21 mouse cellular contexts compared by ENCODE assay signal in the genomic region with DNA sequence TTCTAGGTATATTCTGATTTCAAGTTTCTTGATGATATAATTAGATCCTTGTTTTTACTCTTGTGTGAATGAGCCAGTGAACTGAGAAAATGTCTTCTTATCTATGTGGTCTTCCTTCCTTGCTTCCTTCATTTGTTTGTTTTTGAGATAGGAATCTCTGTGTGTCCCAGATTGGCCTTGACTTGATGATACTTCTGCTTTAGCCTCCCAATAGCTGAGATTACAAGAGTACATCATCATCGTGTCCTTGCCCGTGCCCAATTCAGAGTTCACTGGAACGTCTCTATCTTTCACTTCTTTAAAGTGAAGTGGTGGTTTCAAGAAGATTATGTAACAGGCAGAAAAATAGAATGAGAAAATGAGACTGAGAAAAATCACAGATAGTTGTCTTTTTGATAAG. TPM values are rescaled to one million over a fixed set of nuclear protein-coding genes. Genes with fewer than 3 reads are reported as not detected.
"Had no signal": no experiment of that assay in that cellular context is flagged by ENCODE, and none has a peak within 500 bp of the region (broad histone marks: within the 10 kb centered on the region; RNA-seq: fewer than 3 reads in every experiment).

No protein-coding gene starts in this region.

- ATAC-seq: forebrain, embryonic 13.5 days; forebrain, embryonic 14.5 days; forebrain, embryonic 15.5 days; forebrain, embryonic 16.5 days; forebrain, postnatal 0 days had no signal

- DNase-seq: cerebellum, adult 9-10 months; cerebellum, adult 9-11 months; cerebellum, postnatal 10 days; cerebellum, postnatal 14 days; cerebellum, postnatal 25 days; cerebellum, postnatal 36 days; embryo, embryonic 11 days; forebrain, postnatal 0 days; gastrocnemius, adult 2 months; gastrocnemius, postnatal 10 days; gastrocnemius, postnatal 14 days; gastrocnemius, postnatal 25 days; gastrocnemius, postnatal 36 days; heart, adult 11 months; heart, adult 18-20 months; heart, adult 2 months had no signal

RNA-seq across cellular contexts. Expression of gene Uprt, which starts 54.5 kb away (rescaled TPM):
- polyA plus RNA-seq: erythroblast, embryonic 14.5 days had no signal
